Comparison of ENCODE assay signal across 7 mouse cellular contexts in the genomic region with DNA sequence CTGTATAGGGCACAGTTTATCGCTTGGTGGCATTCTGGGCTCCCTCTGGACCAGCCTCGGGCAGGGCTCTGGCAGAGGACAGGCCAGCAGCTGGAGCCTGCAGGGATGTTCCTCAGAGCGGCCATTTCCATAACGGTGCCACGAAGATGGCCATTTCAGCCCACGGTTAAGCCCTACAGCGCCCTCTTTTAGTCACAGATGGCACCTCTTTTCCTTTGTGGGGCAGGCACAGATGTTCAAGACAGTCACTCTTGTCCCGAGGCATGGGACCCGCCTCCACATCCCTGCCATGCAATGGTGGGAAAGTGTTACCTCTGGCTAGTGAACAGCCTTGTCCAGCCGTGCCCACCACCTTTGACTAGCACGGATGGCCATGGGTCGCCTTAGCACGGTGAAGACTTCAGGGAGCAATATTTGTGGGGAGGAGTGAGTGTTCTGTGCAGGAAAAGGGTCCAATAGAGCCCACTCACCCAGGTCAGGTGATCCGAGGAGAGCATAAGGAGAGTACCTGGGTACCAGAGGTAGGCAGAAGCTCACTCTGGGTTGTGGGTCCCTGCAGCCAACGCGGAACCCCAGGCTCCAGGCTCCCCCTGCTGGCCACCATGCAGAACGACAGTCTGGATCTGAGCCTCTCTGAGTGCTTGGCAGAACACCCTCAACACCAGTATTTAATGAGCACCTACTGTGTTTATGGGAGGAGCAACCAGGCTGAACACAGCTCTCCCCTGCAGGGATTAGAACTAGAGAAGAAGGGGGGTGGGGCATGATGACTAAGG. TPM values are rescaled to one million over a fixed set of nuclear protein-coding genes. Genes with fewer than 3 reads are reported as not detected.
DNase-seq lines count a peak whose midpoint lies in the region; ATAC-seq and TF ChIP-seq lines count a peak whose summit lies in the region.

No protein-coding gene starts in this region.

- 59% methylated on average over 17 of the region's 17 CpGs for WGBS in embryonic facial prominence, embryonic 15.5 days
- 50% methylated on average over 17 of the region's 17 CpGs for WGBS in heart, postnatal 0 days
- 50% methylated on average over 17 of the region's 17 CpGs for WGBS in lung, embryonic 15.5 days

- TF ChIP-seq CTCF in heart, postnatal 0 days (IDR thresholded peaks at IDR 0.05; ENCODE audit: low read depth), result peak; percentile 87
- TF ChIP-seq CTCF in layer of hippocampus, adult 2 months (conservative IDR thresholded peaks at IDR 0.05), result peak; percentile 91

- no peak overlapping the region for H3K4me3 ChIP-seq in embryonic facial prominence, embryonic 15.5 days (replicated peaks)
- H3K4me3 ChIP-seq in heart, postnatal 0 days (ENCODE audit: low read depth, low read length), result no peak overlapping the region
- no peak overlapping the region for H3K4me3 ChIP-seq in layer of hippocampus, adult 2 months
- H3K4me3 ChIP-seq in lung, embryonic 15.5 days, result no peak overlapping the region

- no peak for TF ChIP-seq EP300 in heart, postnatal 0 days (IDR thresholded peaks at IDR 0.05; ENCODE audit: low read depth)

- H3K27me3 ChIP-seq in embryonic facial prominence, embryonic 15.5 days, result 0 out of 2 replicates have a peak, but pooled peaks cover 5% of the 10 kb centered on the region
- H3K27me3 ChIP-seq in heart, postnatal 0 days (ENCODE audit: control insufficient read depth, insufficient read depth, low read length), result 0 out of 2 replicates have a peak, but pooled peaks cover 5% of the 10 kb centered on the region
- no peaks in the 10 kb centered on the region for H3K27me3 ChIP-seq in lung, embryonic 15.5 days

- H3K4me2 ChIP-seq in embryonic facial prominence, embryonic 15.5 days (replicated peaks), result no peak overlapping the region
- H3K4me2 ChIP-seq in heart, postnatal 0 days (ENCODE audit: low read depth, low read length), result no peak overlapping the region
- no peak overlapping the region for H3K4me2 ChIP-seq in lung, embryonic 15.5 days

- H3K36me3 ChIP-seq in embryonic facial prominence, embryonic 15.5 days, result no peaks in the 10 kb centered on the region
- no peaks in the 10 kb centered on the region for H3K36me3 ChIP-seq in heart, postnatal 0 days (replicated peaks; ENCODE audit: control insufficient read depth, insufficient read depth, low read length)
- no peaks in the 10 kb centered on the region for H3K36me3 ChIP-seq in lung, embryonic 15.5 days

- ATAC-seq in embryonic facial prominence, embryonic 15.5 days (ENCODE audit: insufficient number of reproducible peaks, low FRiP score, low TSS enrichment, low read depth), result 0 out of 2 replicates have a peak, but pooled peaks have one; percentile 30
- peak; percentile 38; the same call in 1 of the 2 replicates for ATAC-seq in heart, postnatal 0 days (ENCODE audit: insufficient read depth, low read depth)
- ATAC-seq in lung, embryonic 15.5 days (ENCODE audit: borderline replicate concordance, extremely low read depth, low FRiP score, low TSS enrichment), result peak; percentile 44; the same call in 1 of the 2 replicates

- no peaks in the 10 kb centered on the region for H3K9me3 ChIP-seq in embryonic facial prominence, embryonic 15.5 days (replicated peaks)
- H3K9me3 ChIP-seq in heart, postnatal 0 days (replicated peaks; ENCODE audit: control insufficient read depth, low read length), result no peaks in the 10 kb centered on the region
- H3K9me3 ChIP-seq in lung, embryonic 15.5 days, result no peaks in the 10 kb centered on the region

- H3K27ac ChIP-seq in embryonic facial prominence, embryonic 15.5 days (replicated peaks), result no peak overlapping the region
- no peak overlapping the region for H3K27ac ChIP-seq in heart, postnatal 0 days (ENCODE audit: low read depth)
- no peak overlapping the region for H3K27ac ChIP-seq in layer of hippocampus, adult 2 months
- no peak overlapping the region for H3K27ac ChIP-seq in lung, embryonic 15.5 days

- peak; percentile 69 for DNase-seq in MN1 (ENCODE audit: low spot score)
- peak; percentile 78 to 86 for DNase-seq in adrenal gland, postnatal 36 days
- peak; percentile 54 for DNase-seq in heart, postnatal 0 days (ENCODE audit: low spot score)
- peak; percentile 38 to 66 for DNase-seq in layer of hippocampus, adult 2 months (ENCODE audit: low spot score in 2 of 2)
- DNase-seq in retina, postnatal 1 day, result peak; percentile 64

- no peak overlapping the region for H3K9ac ChIP-seq in embryonic facial prominence, embryonic 15.5 days
- no peak overlapping the region for H3K9ac ChIP-seq in heart, postnatal 0 days (replicated peaks; ENCODE audit: low read depth, low read length)
- no peak overlapping the region for H3K9ac ChIP-seq in lung, embryonic 15.5 days

- H3K4me1 ChIP-seq in embryonic facial prominence, embryonic 15.5 days, result 0 out of 2 replicates have a peak, but pooled peaks cover 4% of the 10 kb centered on the region
- H3K4me1 ChIP-seq in heart, postnatal 0 days (ENCODE audit: control insufficient read depth, insufficient read depth), result no peaks in the 10 kb centered on the region
- peaks cover 3% of the 10 kb centered on the region; the same call in 1 of the 2 replicates for H3K4me1 ChIP-seq in lung, embryonic 15.5 days

RNA-seq across cellular contexts. Expression of a gene that starts 38.5 kb away (rescaled TPM):
- 10 to 100 TPM; 24.7 to 31.7 TPM for total RNA-seq in adrenal gland, postnatal 36 days (2021)
- polyA plus RNA-seq in embryonic facial prominence, embryonic 15.5 days (2015; fragmentation: Nextera tagmentation; extraction: Ambion mirVana), result 33.1 and 33.3 TPM in 2 replicates
- total RNA-seq in heart, postnatal 0 days (2014; rRNA removed; ENCODE audit: low replicate concordance), result 38.6 and 60.0 TPM in 2 replicates
- polyA plus RNA-seq in heart, postnatal 0 days (2015; fragmentation: Nextera tagmentation; extraction: Ambion mirVana), result 20.8 and 22.6 TPM in 2 replicates
- under 1 TPM; 0.72 to 0.81 TPM for total RNA-seq in layer of hippocampus, adult 2 months (2021)
- 14.5 and 15.7 TPM in 2 replicates for polyA plus RNA-seq in lung, embryonic 15.5 days (2015; fragmentation: Nextera tagmentation; extraction: Ambion mirVana)

Comparison
In these comparisons a context has a peak if more than half of its experiments do, and no peak if none do; other contexts are left out.
1. RNA of a gene that starts 38.5 kb away (total RNA-seq): 38.6 to 60.0 TPM in heart, postnatal 0 days and 24.7 to 31.7 TPM in adrenal gland, postnatal 36 days; 0.72 to 0.81 TPM in layer of hippocampus, adult 2 months; every median in the first group is over 10 times any median in the second.
2. Peak in every context shown above with its lines, with median percentiles within 50 percentile points of each other: DNase-seq and ATAC-seq.